24 mouse cellular contexts compared by ENCODE assay signal in the genomic region with DNA sequence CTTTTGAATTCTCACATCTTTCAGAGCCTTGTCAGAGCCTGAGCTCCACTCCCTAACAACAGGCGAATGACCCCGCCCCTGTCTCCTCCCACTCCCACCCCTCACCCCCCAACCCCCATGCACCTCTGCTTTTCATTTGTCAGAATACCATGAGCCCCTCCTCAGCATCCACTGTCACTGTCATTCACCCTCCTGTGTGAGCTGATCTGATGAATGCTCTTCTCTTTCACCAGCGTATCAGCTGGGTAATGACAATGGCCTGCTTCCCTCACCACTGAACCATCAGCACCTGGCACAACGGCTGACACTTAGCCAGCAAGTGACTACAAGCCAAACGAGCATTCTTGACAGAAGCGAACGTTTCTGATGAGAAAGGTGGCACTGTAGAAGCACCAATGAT. TPM values are rescaled to one million over a fixed set of nuclear protein-coding genes. Genes with fewer than 3 reads are reported as not detected.
DNase-seq lines count a peak whose midpoint lies in the region; ATAC-seq lines count a peak whose summit lies in the region.
"Had no signal": no experiment of that assay in that cellular context is flagged by ENCODE, and none has a peak within 500 bp of the region (broad histone marks: within the 10 kb centered on the region; RNA-seq: fewer than 3 reads in every experiment).

No protein-coding gene starts in this region.

- H3K9me3 ChIP-seq in neural tube, embryonic 11.5 days (ENCODE audit: control insufficient read depth, low read length) = no peaks in the 10 kb centered on the region
- H3K9me3 ChIP-seq in neural tube, embryonic 15.5 days (replicated peaks) = no peaks in the 10 kb centered on the region
- no peaks in the 10 kb centered on the region for H3K9me3 ChIP-seq in hindbrain, embryonic 14.5 days (ENCODE audit: control insufficient read depth, low read length)
- H3K9me3 ChIP-seq: embryonic facial prominence, embryonic 13.5 days; heart, embryonic 13.5 days; limb, embryonic 12.5 days had no signal

- WGBS in neural tube, embryonic 11.5 days = 37% methylated on average over 7 of the region's 7 CpGs
- 36% methylated on average over 7 of the region's 7 CpGs for WGBS in neural tube, embryonic 15.5 days
- WGBS in hindbrain, embryonic 14.5 days = 34% methylated on average over 7 of the region's 7 CpGs

- H3K4me3 ChIP-seq in neural tube, embryonic 11.5 days (ENCODE audit: low read depth, low read length) = no peak overlapping the region
- no peak overlapping the region for H3K4me3 ChIP-seq in neural tube, embryonic 15.5 days (replicated peaks)
- H3K4me3 ChIP-seq in hindbrain, embryonic 14.5 days (replicated peaks; ENCODE audit: low read length) = no peak overlapping the region
- H3K4me3 ChIP-seq: embryonic facial prominence, embryonic 13.5 days; erythroblast, embryonic 14.5 days; heart, adult 2 months; heart, embryonic 13.5 days; limb, embryonic 12.5 days had no signal

- peak; percentile 15 for DNase-seq in embryo, embryonic 10 days (ENCODE audit: low spot score)
- DNase-seq in embryo, embryonic 9.5 days (ENCODE audit: extremely low spot score) = no peak
- DNase-seq in neural tube, embryonic 11.5 days (ENCODE audit: low spot score) = peak; percentile 17
- no peak for DNase-seq in hindbrain, embryonic 14.5 days (ENCODE audit: low spot score)
- DNase-seq in spleen, postnatal 4 days (ENCODE audit: low spot score in 2 of 2) = no peak
- no peak for DNase-seq in kidney, postnatal 10 days
- DNase-seq: adrenal gland, adult 2 months; gastrocnemius, postnatal 25 days; heart, adult 2 months; heart, postnatal 14 days; kidney, adult 18-20 months; layer of hippocampus, postnatal 36 days; liver, postnatal 0 days; retina, postnatal 1 day; right cerebral cortex, postnatal 25 days; spleen, adult 18-20 months had no signal

- 0 out of 2 replicates have a peak overlapping the region, but pooled peaks have one; percentile 11 for H3K27ac ChIP-seq in neural tube, embryonic 11.5 days (ENCODE audit: low read depth, low read length)
- no peak overlapping the region for H3K27ac ChIP-seq in neural tube, embryonic 15.5 days (replicated peaks)
- no peak overlapping the region for H3K27ac ChIP-seq in hindbrain, embryonic 14.5 days
- H3K27ac ChIP-seq: embryonic facial prominence, embryonic 13.5 days; heart, adult 2 months; heart, embryonic 13.5 days; limb, embryonic 12.5 days; macrophage had no signal

- H3K4me1 ChIP-seq in neural tube, embryonic 11.5 days (ENCODE audit: control insufficient read depth, insufficient read depth, low read length) = no peaks in the 10 kb centered on the region
- H3K4me1 ChIP-seq in neural tube, embryonic 15.5 days = peaks cover 20% of the 10 kb centered on the region
- H3K4me1 ChIP-seq in hindbrain, embryonic 14.5 days (replicated peaks; ENCODE audit: control insufficient read depth, insufficient read depth, low read length) = peaks cover 8% of the 10 kb centered on the region; the same call in 1 of the 2 replicates
- H3K4me1 ChIP-seq: embryonic facial prominence, embryonic 13.5 days; heart, embryonic 13.5 days had no signal

- no peak overlapping the region for H3K4me2 ChIP-seq in neural tube, embryonic 11.5 days (ENCODE audit: low read depth)
- no peak overlapping the region for H3K4me2 ChIP-seq in neural tube, embryonic 15.5 days
- H3K4me2 ChIP-seq in hindbrain, embryonic 14.5 days (replicated peaks) = no peak overlapping the region
- H3K4me2 ChIP-seq: embryonic facial prominence, embryonic 13.5 days; heart, embryonic 13.5 days; limb, embryonic 12.5 days; liver, embryonic 11.5 days had no signal

- no peak for ATAC-seq in neural tube, embryonic 11.5 days (ENCODE audit: insufficient read depth, low FRiP score, low TSS enrichment)
- no peak for ATAC-seq in neural tube, embryonic 15.5 days (ENCODE audit: low FRiP score)
- ATAC-seq in hindbrain, embryonic 14.5 days (ENCODE audit: low FRiP score) = peak; percentile 49; the same call in 1 of the 2 replicates
- ATAC-seq: liver, postnatal 0 days; lung, postnatal 0 days had no signal

- no peaks in the 10 kb centered on the region for H3K27me3 ChIP-seq in neural tube, embryonic 11.5 days (ENCODE audit: control insufficient read depth, insufficient read depth, low read length)
- no peaks in the 10 kb centered on the region for H3K27me3 ChIP-seq in neural tube, embryonic 15.5 days (replicated peaks)
- H3K27me3 ChIP-seq in hindbrain, embryonic 14.5 days (ENCODE audit: control insufficient read depth, insufficient read depth, low read length) = no peaks in the 10 kb centered on the region
- H3K27me3 ChIP-seq: embryonic facial prominence, embryonic 13.5 days; heart, embryonic 13.5 days; limb, embryonic 12.5 days had no signal

- H3K9ac ChIP-seq in neural tube, embryonic 11.5 days (ENCODE audit: low read length) = no peak overlapping the region
- H3K9ac ChIP-seq in neural tube, embryonic 15.5 days (replicated peaks) = no peak overlapping the region
- H3K9ac ChIP-seq in hindbrain, embryonic 14.5 days = no peak overlapping the region
- H3K9ac ChIP-seq: embryonic facial prominence, embryonic 13.5 days; heart, embryonic 13.5 days; limb, embryonic 12.5 days; liver, postnatal 0 days had no signal

- no peaks in the 10 kb centered on the region for H3K36me3 ChIP-seq in neural tube, embryonic 11.5 days (ENCODE audit: control insufficient read depth, insufficient read depth, low read length)
- no peaks in the 10 kb centered on the region for H3K36me3 ChIP-seq in neural tube, embryonic 15.5 days
- no peaks in the 10 kb centered on the region for H3K36me3 ChIP-seq in hindbrain, embryonic 14.5 days (replicated peaks; ENCODE audit: control insufficient read depth, insufficient read depth)
- H3K36me3 ChIP-seq: embryonic facial prominence, embryonic 13.5 days; heart, embryonic 13.5 days; limb, embryonic 12.5 days had no signal

RNA-seq across cellular contexts. Expression of gene Klhl32, which starts 15.4 kb away (rescaled TPM):
- polyA plus RNA-seq in neural tube, embryonic 11.5 days (2014; fragmentation: Nextera tagmentation; extraction: Ambion mirVana) = 6.5 and 10.5 TPM in 2 replicates
- polyA plus RNA-seq in neural tube, embryonic 15.5 days (2015; fragmentation: Nextera tagmentation; extraction: Ambion mirVana) = 33.9 and 36.0 TPM in 2 replicates
- 29.8 and 31.2 TPM in 2 replicates for polyA plus RNA-seq in hindbrain, embryonic 14.5 days (2014; fragmentation: Nextera tagmentation; extraction: Ambion mirVana)
- polyA plus RNA-seq: macrophage had no signal

Comparison
In these comparisons a context has a peak if more than half of its experiments do, and no peak if none do; other contexts are left out.
1. DNase-seq: peak in embryo, embryonic 10 days (single experiment) and neural tube, embryonic 11.5 days (single experiment); none in embryo, embryonic 9.5 days (single experiment), hindbrain, embryonic 14.5 days (single experiment), spleen, postnatal 4 days (0 of 2) and kidney, postnatal 10 days (single experiment).